Mouse (Mus musculus): Measurements from ENCODE around the gene Rnf224.
A peak's percentile ranks its signal among the peaks of the same experiment; 100 is the strongest.
"Not testable (repeated sequence)": the region's sequence is repeated elsewhere in the genome, so short reads cannot be mapped to it uniquely, and the experiment has no call there.

The Rnf224 gene

GRCm38 (mm10) chr2:25236614-25237013, at the start of gene Rnf224:
Gene Rnf224, minus strand, starts transcription at chr2:25236787.
- no peak for DNase-seq (ENCODE audit: low spot score)

GRCm38 (mm10) chr2:25286314-25286713, 49.7 kb upstream of the Rnf224 start:
- no peak for DNase-seq (ENCODE audit: low spot score)

GRCm38 (mm10) chr2:25285551-25285950, 49.0 kb upstream of the Rnf224 start:
- no peak for DNase-seq (ENCODE audit: low spot score)

- peak; percentile 76 for DNase-seq (ENCODE audit: low spot score)
Observed at GRCm38 (mm10) chr2:25278928-25279882, 42.6 kb upstream of the Rnf224 start.

GRCm38 (mm10) chr2:25273010-25273409, 36.4 kb upstream of the Rnf224 start:
- DNase-seq (ENCODE audit: low spot score) = no peak

GRCm38 (mm10) chr2:25272515-25272914, 35.9 kb upstream of the Rnf224 start:
- no peak for DNase-seq (ENCODE audit: low spot score)

- peak; percentile 97 for DNase-seq (ENCODE audit: low spot score)
Observed at GRCm38 (mm10) chr2:25271827-25272511, 35.4 kb upstream of the Rnf224 start, which contains the start of the genes Ssna1 and Anapc2. Gene Ssna1, minus strand, starts transcription at chr2:25272438. Gene Anapc2, plus strand, starts transcription at chr2:25272478.

- DNase-seq (ENCODE audit: low spot score) = no peak
Observed at GRCm38 (mm10) chr2:25267746-25268309, 31.2 kb upstream of the Rnf224 start.

GRCm38 (mm10) chr2:25267241-25267640, 30.7 kb upstream of the Rnf224 start:
- DNase-seq (ENCODE audit: low spot score) = no peak

GRCm38 (mm10) chr2:25266720-25267119, 30.1 kb upstream of the Rnf224 start:
- DNase-seq (ENCODE audit: low spot score) = no peak

- no peak for DNase-seq (ENCODE audit: low spot score)
Observed at GRCm38 (mm10) chr2:25265897-25266656, 29.5 kb upstream of the Rnf224 start.

- DNase-seq (ENCODE audit: low spot score) = no peak
Observed at GRCm38 (mm10) chr2:25264851-25265250, 28.3 kb upstream of the Rnf224 start.

- DNase-seq (ENCODE audit: low spot score) = no peak
Observed at GRCm38 (mm10) chr2:25264286-25264660, 27.7 kb upstream of the Rnf224 start.

- no peak for DNase-seq (ENCODE audit: low spot score)
Observed at GRCm38 (mm10) chr2:25263623-25264285, 27.2 kb upstream of the Rnf224 start.

GRCm38 (mm10) chr2:25262795-25263622, 26.4 kb upstream of the Rnf224 start:
- peak; percentile 72 for DNase-seq (ENCODE audit: low spot score)

- DNase-seq (ENCODE audit: low spot score) = peak; percentile 93
Observed at GRCm38 (mm10) chr2:25262291-25262767, 25.7 kb upstream of the Rnf224 start, which contains the start of gene Tprn. Gene Tprn, plus strand, starts transcription at chr2:25262618.

GRCm38 (mm10) chr2:25261870-25262269, 25.3 kb upstream of the Rnf224 start:
- no peak for DNase-seq (ENCODE audit: low spot score)

- peak; percentile 20 for DNase-seq (ENCODE audit: low spot score)
Observed at GRCm38 (mm10) chr2:25258887-25259286, 22.3 kb upstream of the Rnf224 start.

- not testable (repeated sequence) for DNase-seq (ENCODE audit: low spot score)
Observed at GRCm38 (mm10) chr2:25257250-25257649, 20.7 kb upstream of the Rnf224 start.
